Mouse (Mus musculus): ENCODE results near the gene Gm44973.
A peak's percentile ranks its signal among the peaks of the same experiment; 100 is the strongest.
"Not testable (repeated sequence)": the region's sequence is repeated elsewhere in the genome, so short reads cannot be mapped to it uniquely, and the experiment has no call there.

The Gm44973 gene

DNA sequence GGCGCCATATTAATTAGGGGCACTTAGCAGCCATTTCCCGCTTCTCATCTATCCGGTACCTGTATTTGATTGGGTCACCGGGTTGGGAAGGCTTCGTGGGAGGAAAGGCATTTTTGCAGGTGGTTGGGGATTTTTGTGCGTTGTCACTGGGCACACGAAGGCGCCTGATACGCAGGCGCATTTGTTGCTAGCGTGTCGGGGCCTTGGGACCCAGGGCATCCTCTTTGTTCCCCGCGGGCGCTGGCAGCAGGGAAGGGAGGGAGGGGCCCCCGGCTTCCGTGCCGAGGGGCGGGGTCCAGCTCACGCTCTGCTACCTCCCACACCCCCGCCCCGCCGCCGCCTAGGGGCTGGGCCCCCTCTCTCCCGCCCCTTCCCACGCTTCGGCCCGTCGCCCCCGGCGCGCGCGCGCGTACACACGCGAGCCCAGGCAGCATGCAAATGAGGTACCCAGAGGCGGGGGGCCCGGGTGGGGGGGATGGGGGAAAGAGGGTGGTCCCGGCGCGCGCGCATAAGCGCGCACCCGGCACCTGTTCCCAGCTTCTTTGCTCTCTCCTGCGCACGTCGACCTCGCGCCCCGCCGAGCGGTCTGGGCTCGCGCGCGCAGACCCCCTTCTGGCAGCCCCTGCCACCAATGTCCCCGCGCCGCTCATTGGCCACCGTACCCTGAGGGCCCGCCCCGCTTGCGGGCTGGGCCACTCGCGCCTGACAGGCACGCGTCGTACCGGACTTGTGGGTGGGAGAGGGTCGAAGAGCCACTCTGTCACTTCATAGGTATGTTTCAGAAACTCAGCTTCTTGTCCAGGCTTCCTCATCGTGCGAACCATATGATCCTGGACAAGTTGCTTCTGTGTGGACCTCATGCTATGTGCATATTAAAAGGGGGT is at the start of gene Gm44973:
Gene Gm44973, plus strand, starts transcription at position 379 of the 884 bp plus-strand sequence.
- DNase-seq = peak; percentile 87 to 90

DNA sequence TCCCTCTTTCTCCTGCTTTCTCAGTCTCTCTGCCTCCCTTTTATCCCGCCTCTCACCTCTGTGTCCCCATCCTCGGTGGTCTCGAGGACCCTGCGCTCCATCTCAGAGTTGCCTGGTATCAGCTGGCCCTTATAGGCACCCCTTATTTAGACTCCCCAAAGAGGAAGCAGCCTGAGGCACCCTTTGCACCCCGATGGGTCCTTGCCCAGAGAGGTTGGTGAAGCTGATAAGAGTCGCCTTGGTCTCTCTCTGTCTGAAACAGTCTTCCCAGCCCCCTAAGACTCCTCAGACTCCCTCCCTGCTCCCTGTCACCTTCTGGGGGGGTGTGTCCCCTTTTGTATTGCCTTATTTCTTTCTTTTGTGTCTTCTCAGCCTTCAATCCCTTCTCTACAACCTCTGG is 44.2 kb upstream of the Gm44973 start, which contains the start of gene Sbk3:
Gene Sbk3, minus strand, starts transcription at position 101 of the 400 bp plus-strand sequence.
- DNase-seq = no peak

DNA sequence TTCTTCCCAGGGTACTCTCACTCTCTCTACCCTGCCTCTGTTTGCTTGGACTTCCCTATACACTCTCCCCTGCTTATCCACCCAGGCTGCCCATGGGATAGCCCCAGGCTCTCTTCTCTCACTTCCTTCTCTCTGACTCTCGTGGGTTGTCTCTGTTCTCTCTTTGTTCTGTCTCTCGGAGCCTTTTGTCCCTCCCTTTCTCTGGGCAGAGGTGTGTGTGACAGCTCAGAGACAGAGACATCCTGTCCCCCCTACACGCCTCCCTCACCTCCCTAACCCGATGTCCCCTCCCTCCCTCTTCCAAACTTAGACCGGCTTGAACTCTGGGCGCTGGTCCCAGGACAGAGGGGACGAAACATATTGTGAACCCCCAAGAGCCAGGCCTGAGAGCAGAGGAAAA is 43.6 kb upstream of the Gm44973 start:
- DNase-seq = no peak

DNA sequence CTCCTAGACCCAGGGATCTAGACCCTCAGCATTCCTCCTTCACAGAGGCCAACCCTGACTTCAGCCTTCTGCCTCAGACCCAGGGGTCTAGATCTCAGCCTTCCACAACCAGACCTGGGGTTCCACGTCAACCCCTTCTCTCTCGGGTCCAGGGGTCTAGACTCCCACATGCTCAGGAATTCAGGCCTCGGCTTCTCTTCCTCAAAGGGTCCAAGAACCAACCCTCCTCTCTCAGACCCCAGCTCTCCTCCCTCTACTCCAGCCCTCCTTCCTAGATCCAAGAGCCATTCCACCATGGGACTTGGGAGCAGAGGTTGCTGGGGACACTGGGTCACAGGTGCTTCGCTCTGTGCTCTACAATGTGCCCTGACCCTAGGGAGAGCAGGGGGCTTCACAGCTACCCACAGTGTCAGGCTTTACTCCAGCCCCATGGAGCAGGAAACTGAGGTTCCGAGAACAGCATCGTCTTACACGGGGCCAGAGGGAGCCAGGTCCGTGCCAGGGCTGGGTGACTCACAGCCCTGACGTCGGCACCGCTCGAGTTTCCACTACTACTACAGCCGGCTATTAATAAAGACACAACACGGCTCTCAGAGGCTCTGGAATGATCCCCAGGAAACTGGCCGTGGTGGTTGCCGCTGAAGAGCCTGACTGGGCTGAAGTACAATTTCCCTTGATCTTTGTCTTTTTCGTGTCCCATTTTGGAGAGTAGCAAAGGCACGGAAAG is 42.8 kb upstream of the Gm44973 start:
- no peak for DNase-seq

DNA sequence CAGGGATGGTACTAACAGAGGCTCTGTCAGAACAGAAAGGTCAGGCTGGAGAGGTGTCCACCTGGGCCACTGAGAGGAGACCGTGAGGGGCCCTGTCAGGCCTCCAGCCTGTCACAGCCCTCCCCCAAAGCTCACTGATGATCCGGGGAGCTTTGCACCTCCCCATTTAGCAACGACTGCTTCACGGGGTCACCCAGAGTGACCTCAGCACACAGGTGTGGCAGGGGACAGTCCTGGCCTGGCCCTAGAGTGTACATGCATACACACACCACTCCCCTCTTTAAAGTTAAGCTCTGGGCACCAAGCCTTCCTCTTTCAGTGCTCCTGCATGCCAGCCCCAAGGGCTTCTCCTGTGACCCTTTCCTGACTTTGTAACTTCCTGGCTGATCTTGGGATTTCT is 39.8 kb upstream of the Gm44973 start:
- DNase-seq = no peak

DNA sequence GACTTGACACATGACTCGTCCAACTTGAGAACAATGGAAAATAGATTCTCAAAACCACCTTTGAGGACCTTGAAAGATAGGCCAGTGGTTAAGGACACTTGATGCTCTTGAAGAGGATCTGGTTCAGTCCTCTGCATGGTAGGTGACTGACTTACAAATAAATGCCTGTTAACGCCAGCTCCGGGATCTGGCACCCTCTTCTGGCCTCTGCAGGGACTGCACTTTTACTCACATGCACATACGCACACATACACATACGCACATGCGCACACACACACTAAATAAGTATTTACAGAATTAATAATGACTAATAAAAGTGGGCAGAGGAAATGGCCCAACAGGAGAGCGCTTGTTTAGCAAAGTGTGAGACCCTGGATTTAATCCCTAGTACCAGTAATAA is 38.5 kb upstream of the Gm44973 start:
- no peak for DNase-seq

DNA sequence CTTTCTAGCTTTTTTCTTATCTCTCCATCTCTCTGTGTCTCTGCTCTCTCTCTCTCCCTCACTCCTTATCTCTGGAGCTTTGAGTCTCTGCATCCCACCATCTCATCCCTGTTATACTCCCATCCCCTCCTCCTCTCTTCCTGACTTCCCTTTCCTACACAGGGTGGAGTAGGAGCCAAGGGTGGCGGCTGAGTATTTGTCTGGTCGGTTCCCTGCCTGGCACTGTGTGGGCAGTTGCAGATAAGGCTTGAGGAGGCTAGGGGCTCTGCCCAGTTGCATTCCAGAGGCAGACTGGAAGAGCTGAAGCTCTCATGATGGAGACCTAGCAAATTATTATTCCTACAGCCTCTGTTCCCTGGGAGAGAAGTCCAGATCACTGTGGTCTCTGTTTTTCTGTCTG is 27.0 kb upstream of the Gm44973 start:
- no peak for DNase-seq

DNA sequence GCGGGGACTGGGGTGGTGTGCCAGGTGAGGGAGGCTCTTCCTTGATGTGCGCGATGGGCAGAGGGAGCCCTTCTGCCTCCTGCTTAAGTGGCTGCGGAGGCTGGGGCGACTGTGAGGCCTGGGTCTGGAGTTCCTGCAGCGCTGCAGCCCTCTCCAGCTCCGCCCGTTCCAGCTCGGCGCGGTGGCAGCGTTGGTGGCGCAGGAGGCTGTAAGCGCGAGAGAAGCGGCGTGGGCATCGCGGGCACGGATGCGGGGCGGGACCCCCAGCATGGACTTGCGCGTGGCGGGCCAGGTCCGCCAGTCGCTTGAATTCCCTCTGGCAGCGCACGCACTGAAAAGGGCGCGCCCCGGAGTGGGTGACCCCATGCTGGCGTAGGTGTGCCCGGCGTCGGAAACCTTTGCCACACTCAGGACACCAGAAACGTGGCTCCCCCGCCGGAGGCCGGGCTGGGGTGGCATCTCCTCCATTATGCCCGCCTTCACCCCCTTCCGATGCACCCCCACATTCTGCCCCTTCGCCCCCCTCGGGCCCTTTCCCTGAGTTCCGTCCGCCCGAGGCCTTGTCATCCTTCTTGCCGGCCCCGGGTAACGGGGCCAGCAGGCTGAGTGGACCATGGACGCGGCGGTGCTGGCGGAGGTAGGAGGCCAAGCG is 21.8 kb upstream of the Gm44973 start:
- peak; percentile 17 to 35 for DNase-seq

DNA sequence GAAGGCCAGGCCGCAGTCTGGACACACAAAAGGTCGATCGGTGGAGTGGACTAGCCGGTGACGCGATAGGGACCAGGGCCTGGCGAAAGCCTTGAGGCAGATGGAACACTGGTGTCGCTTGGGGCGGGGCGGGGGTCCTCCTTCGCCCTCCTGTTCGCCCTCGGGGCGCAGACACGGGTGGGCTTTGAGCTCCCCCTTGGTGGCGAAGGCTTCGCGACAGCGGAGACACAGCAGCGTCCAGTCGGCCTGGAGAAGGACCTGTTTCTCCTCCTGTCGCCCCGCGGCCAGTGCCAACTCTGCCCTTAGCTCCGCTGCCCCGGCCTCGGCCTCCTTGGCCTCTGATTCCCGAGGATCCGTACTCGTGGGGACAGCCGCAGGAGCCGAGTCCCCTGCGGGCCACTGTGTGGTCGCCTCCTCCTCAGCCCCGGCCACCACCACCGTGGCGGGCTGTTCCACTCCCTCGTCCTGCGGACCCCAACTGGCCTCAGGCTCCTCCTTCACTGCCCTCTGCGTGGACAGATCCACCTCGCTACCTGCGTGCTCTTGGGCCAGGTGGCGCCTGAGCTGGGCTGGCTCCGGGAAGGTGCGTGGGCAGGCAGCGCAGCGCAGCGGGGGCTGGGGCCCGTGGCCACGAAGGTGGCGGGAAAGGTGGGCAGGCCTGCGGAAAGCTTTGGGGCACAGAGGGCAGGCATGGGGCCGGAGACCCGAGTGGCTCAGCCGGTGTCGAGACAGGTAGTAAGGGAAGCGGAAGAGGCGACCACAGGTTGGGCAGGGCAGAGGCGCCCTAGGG is 21.1 kb upstream of the Gm44973 start:
- DNase-seq = peak; percentile 37 to 55

DNA sequence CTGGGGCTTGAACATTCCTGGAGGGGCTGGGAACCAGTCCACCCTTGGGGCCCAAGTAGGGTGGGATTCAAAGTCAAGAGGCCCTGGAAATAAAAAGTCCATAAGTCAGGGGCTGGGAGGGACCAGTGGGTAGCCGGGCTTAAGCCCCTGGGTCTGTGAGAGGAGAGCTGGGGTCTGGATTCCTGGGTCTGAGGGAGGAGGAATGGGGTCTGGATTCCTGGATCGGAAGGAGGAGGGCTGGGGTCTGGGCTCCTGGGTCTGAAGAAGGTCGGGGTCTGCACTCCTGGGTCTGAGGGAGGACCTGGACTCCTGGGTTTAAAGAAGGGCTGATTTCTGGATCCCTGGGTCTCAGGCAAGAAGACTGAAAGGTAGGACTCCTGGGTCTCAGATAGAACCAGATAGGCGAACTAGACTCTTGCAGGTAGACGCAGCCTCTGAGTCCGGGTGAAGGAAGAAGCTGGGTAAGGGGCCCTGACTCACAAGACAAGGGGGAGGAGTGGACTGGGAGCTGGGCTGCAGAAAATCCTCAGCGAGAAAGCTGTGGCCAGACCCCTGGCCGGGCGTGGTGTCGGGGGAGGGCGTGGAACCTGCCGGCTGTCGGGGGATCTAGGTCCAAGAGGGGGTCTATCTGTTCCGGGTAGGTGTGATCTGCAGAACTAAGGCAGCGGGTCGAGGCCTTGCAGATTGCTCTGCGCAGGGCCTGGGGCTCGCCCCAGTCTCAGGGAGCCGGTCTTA is 19.9 kb upstream of the Gm44973 start:
- DNase-seq = no peak

DNA sequence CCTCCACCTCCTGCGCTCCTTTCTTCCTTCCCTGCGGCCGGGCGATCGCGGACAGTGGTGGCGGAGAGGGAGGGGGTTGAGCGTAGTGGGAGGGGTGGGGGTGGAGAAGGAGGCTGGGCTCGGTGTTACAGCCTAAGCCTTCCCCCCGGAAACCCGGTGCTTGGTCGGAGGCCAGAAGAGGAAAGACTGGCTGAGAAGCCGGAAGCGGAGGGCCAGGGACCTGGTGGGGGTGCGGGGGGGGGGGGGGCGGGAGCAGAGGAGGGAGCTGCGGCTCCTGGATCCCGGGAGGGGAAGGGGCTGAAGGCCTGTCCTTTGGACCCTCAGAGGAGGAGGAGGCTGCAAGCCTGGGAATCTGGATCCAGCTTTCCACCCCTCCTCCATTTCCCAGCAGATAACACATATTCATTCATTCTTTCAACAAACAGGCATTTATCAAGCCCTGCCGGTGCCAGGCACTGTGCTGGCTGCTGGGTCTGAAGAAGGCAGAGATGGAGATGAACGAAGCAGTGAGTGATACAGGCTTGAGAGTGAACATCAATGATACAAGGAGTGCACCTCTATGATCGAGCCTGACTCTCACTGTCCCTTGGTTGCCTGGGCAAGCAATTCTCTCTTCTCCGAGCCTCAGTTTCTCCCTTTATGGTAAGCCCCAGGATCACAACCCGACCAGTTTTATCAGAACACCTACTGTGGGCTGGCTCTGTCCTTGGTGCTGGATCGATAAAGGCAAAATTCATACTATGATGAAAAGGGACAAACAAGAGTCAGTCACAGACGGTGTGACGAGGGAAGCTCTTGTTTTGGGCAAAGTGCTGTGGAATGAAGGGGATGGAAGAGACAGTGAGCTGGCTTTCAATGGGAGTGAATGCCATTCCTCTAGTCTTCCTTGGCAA is 19.0 kb upstream of the Gm44973 start, which contains the start of gene Zfp579:
Gene Zfp579, minus strand, starts transcription at position 156 of the 893 bp plus-strand sequence.
- peak; percentile 98 for DNase-seq

DNA sequence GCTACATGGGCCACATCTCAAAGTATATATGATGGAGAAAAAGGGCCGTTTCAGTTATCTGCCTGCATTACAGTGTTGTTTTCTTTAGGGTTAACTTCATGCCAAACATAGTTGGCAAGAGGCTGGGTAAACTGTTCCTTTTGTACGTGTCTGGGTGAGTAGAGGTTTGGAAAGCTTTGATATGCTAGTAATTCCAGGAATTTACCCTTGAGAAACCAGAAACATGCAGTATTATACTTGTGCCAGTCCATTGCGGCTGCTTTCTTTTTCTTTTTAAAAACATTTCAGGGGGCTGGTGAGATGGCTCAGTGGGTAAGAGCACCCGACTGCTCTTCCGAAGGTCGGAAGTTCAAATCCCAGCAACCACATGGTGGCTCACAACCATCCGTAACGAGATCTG is 18.4 kb upstream of the Gm44973 start:
- no peak for DNase-seq

DNA sequence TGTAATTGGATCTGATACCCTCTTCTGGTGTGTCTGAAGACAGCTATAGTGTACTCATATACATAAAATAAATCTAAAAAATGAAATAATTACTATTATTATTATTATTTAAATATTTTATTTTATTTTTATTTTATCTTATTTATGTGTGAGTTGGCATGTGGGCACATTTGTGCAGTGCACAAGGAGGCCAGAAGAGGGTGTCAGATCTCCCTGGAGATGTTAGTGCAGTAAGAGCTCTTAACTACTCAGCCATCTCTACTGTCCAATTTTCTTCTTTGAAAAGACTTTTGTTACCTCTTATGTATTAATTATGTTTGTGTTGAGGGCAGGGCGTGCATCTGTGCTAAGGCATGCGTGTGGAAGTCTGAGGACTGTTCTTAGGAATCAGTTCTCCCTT is 15.4 kb upstream of the Gm44973 start:
- no peak for DNase-seq

DNA sequence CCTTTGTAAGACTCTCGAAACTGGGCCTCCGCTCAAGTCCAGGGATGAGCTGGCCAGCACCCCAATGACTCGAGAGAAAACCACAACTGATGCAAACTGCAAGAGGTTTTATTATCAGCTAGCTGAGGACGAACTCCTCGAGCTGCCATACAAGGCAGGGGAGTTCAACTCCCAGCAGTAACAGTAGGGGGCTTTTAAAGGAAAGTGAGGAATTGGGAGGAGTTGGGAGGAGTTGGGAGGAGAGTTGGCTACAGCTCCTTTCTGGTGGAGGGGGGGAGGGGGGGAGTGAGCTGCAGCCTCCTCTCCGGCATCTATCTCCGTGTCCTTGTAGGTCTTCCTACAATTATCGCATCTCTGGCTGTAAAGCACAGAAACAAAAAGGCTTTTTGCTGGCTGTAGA is 12.4 kb upstream of the Gm44973 start:
- not testable (repeated sequence) for DNase-seq

DNA sequence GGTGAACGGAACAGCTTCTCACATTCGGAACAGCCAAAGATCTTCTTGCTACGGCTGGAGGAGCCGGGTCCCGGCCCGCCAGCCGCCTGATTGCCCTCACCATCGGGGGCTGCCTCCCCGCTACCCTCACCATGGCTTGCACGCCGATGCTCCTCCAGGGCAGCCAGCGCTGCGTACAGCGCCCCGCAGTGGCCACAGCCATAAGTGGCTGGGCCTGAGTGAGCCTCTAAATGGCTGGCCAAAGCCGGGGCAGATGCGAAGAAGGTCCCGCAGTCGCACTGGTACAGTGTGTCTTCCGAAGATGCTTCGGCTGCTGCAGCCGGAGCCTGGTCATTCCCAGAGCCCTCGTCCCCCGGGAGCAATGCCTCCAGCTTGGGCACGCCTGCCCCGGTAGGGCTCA is 7.1 kb upstream of the Gm44973 start:
- no peak for DNase-seq

DNA sequence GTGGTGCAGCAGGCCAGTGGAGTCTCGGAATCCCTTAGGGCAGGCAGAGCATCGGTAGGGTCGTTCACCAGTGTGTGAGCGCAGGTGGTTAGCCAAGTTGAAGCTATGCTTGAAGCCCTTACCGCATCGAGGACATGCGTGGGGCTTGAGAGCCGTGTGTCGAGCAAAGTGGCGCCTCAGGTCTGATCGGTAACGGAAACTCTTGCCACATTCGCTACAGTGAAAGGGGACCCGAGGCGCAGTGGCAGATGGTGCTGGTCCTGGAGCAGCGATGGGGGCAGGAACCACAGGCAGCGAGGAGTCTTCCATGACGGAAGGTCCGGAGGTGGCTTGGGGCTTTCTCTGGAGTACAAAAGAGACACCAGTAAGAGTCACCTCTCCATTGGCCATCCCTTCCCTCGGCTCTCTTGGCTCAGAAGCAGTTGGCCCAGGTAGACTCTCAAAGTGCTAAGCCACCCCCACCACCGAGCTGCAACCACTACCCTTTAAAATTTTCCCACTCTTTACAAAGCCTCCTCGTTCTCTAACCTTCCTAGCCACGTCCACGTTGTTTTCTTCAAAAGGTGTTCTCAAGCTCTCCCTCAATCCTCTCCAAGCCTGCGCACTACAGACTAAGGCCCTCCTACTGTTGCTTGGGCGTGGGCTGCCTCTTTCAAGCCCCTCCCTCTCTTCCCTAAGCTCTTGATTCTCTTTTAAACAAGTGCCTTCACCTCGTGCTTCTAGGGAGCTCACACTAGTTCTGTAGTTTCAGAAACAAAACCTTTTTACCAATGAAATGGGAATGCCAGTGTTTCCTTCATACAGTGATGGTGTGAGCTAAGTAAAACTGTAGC is 2.4 kb upstream of the Gm44973 start:
- no peak for DNase-seq

DNA sequence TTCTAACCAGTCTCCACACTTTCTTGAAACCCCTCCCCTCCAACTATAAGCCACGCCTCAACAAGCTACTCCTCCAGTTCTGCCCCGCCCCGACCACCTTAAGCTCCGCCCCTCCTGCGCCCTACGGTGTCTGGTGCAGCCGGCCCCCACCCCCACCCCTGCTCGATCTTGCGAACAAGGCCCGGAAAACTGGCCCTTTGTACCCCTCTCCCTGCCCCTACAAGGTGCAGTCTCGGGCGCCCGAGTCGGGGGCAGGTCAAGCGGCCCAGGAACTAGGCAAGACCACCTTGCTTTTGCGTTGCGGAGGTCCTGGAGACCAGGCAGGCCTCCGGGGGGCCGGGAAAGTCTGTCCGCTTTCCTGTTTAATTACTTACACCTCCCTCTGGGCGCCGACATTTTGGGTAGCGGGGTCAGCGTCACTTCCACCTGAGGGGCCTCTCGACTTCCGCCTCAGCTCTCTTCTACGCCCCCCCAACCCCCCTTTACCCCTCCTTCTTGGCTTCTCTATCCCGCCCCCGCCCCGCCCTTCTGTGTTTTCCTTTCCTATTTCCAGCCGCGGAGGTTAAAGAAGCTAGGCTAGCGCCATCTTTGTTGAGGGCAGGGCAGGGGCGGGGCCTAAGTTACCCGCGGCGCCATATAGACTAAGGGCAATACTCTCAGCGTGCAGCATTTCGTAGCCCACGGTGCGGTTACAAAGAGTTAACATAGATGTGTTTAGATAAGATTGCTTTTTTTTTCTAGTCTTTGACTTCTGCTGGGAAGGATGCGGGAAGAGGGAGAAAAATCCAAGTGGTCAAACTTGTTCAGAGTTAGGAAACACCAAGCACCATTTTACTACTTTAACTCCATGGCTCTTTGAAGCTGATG is 812 bp upstream of the Gm44973 start, which contains the start of the genes Zfp524 and Fiz1:
Gene Zfp524, plus strand, starts transcription at position 165 of the 867 bp plus-strand sequence.
Gene Fiz1, minus strand, starts transcription at position 447 of the 867 bp plus-strand sequence.
- DNase-seq = peak; percentile 95 to 98

DNA sequence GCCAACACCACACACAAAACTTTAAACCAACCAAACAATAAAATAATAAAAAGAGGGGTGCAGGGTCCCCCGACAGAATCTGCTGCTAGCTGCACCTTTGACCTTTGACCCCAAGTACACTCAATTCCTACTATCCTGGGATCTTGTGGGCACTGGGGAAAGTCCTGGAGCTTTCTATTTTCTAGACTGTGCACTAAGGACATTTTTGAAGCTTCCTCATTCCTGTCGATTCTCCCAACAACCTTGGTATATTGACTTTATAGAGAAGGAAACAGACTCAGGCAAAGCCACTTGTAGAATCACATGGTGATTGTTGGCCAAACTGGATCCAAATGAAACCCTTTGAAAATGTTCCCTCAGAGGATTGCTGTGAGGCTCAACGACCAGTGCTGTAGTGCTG is 761 bp downstream of the Gm44973 start:
- DNase-seq = no peak

DNA sequence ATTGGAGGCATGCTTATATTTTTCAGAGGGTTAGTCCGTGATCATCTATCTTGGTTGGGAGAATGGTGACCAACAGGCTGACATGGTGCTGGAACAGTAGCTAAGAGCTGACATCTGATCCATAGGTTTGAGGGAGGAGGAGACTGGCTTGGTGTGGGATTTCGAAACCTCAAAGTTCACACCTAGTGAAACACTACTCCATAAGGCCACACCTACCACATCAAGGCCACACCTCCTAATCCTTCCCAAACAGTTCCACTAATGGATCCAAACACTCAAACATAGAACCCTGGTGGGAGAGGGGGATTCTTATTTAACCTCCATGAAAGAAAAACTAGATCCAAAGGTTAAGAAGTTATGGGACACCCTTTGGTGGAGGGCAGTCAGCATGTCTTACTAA is 1.6 kb downstream of the Gm44973 start:
- no peak for DNase-seq
